9 mouse cellular contexts compared by ENCODE assay signal in genomic region chr14:101378545-101378944, GRCm38 (mm10).
DNase-seq lines count a peak whose midpoint lies in the region; ATAC-seq and TF ChIP-seq lines count a peak whose summit lies in the region.
"Had no signal": no experiment of that assay in that cellular context is flagged by ENCODE, and none has a peak within 500 bp of the region (broad histone marks: within the 10 kb centered on the region; RNA-seq: fewer than 3 reads in every experiment).

No protein-coding gene starts in this region.

- H3K9me3 ChIP-seq in embryonic facial prominence, embryonic 10.5 days: no peaks in the 10 kb centered on the region
- H3K9me3 ChIP-seq in forebrain, embryonic 13.5 days (replicated peaks): no peaks in the 10 kb centered on the region
- no peaks in the 10 kb centered on the region for H3K9me3 ChIP-seq in hindbrain, embryonic 15.5 days
- no peaks in the 10 kb centered on the region for H3K9me3 ChIP-seq in midbrain, postnatal 0 days (ENCODE audit: low read length)
- H3K9me3 ChIP-seq: embryonic facial prominence, embryonic 15.5 days had no signal

- DNase-seq in embryonic facial prominence, embryonic 10.5 days (ENCODE audit: low spot score): no peak
- DNase-seq in midbrain, postnatal 0 days (ENCODE audit: low spot score): peak; percentile 22
- DNase-seq in gastrocnemius, postnatal 10 days: no peak
- no peak for DNase-seq in cerebellum, postnatal 10 days
- no peak for DNase-seq in kidney, adult 18-20 months

- 81% methylated on average over 8 of the region's 8 CpGs for WGBS in embryonic facial prominence, embryonic 10.5 days
- WGBS in forebrain, embryonic 13.5 days: 57% methylated on average over 8 of the region's 8 CpGs
- 39% methylated on average over 8 of the region's 8 CpGs for WGBS in hindbrain, embryonic 15.5 days
- 37% methylated on average over 8 of the region's 8 CpGs for WGBS in midbrain, postnatal 0 days

- no peak overlapping the region for H3K4me3 ChIP-seq in embryonic facial prominence, embryonic 10.5 days
- H3K4me3 ChIP-seq in forebrain, embryonic 13.5 days: no peak overlapping the region
- H3K4me3 ChIP-seq in hindbrain, embryonic 15.5 days: peak overlapping the region; percentile 32
- H3K4me3 ChIP-seq in midbrain, postnatal 0 days (ENCODE audit: low read depth, low read length): no peak overlapping the region

- no peaks in the 10 kb centered on the region for H3K36me3 ChIP-seq in embryonic facial prominence, embryonic 10.5 days (replicated peaks)
- H3K36me3 ChIP-seq in forebrain, embryonic 13.5 days (ENCODE audit: poor library complexity, severe bottlenecking): no peaks in the 10 kb centered on the region
- H3K36me3 ChIP-seq in hindbrain, embryonic 15.5 days: no peaks in the 10 kb centered on the region
- H3K36me3 ChIP-seq in midbrain, postnatal 0 days (ENCODE audit: insufficient read depth, low read length): no peaks in the 10 kb centered on the region
- H3K36me3 ChIP-seq: embryonic facial prominence, embryonic 15.5 days had no signal

- ATAC-seq in forebrain, embryonic 13.5 days: no peak; the same call in 1 of the 2 replicates
- ATAC-seq in hindbrain, embryonic 15.5 days (ENCODE audit: low FRiP score, low read depth): 0 out of 2 replicates have a peak, but pooled peaks have one; percentile 44
- no peak for ATAC-seq in midbrain, postnatal 0 days (ENCODE audit: low FRiP score)
- ATAC-seq: activated CD4-positive, CD25-positive, alpha-beta regulatory T cell, adult 4 months had no signal

- peaks cover 33% of the 10 kb centered on the region for H3K4me1 ChIP-seq in embryonic facial prominence, embryonic 10.5 days
- 0 out of 2 replicates have a peak, but pooled peaks cover 12% of the 10 kb centered on the region for H3K4me1 ChIP-seq in forebrain, embryonic 13.5 days
- peaks cover 24% of the 10 kb centered on the region for H3K4me1 ChIP-seq in hindbrain, embryonic 15.5 days (replicated peaks)
- H3K4me1 ChIP-seq in midbrain, postnatal 0 days (ENCODE audit: insufficient read depth, low read length): no peaks in the 10 kb centered on the region

- no peaks in the 10 kb centered on the region for H3K27me3 ChIP-seq in embryonic facial prominence, embryonic 10.5 days (replicated peaks; ENCODE audit: low read depth, poor library complexity, severe bottlenecking)
- H3K27me3 ChIP-seq in forebrain, embryonic 13.5 days: no peaks in the 10 kb centered on the region
- 0 out of 2 replicates have a peak, but pooled peaks cover 2% of the 10 kb centered on the region for H3K27me3 ChIP-seq in hindbrain, embryonic 15.5 days
- no peaks in the 10 kb centered on the region for H3K27me3 ChIP-seq in midbrain, postnatal 0 days (ENCODE audit: insufficient read depth, low read length)
- H3K27me3 ChIP-seq: embryonic facial prominence, embryonic 15.5 days had no signal

- H3K9ac ChIP-seq in forebrain, embryonic 13.5 days: no peak overlapping the region
- no peak overlapping the region for H3K9ac ChIP-seq in hindbrain, embryonic 15.5 days
- no peak overlapping the region for H3K9ac ChIP-seq in midbrain, postnatal 0 days (replicated peaks; ENCODE audit: low read length, poor library complexity, severe bottlenecking)
- H3K9ac ChIP-seq: embryonic facial prominence, embryonic 15.5 days had no signal

- H3K4me2 ChIP-seq in forebrain, embryonic 13.5 days: peak overlapping the region; percentile 62; the same call in 1 of the 2 replicates
- H3K4me2 ChIP-seq in hindbrain, embryonic 15.5 days: peak overlapping the region; percentile 58
- H3K4me2 ChIP-seq in midbrain, postnatal 0 days (ENCODE audit: low read depth, low read length, poor library complexity, severe bottlenecking): peak overlapping the region; percentile 50

- no peak for TF ChIP-seq CTCF in midbrain, postnatal 0 days (IDR thresholded peaks at IDR 0.05)

- H3K27ac ChIP-seq in embryonic facial prominence, embryonic 10.5 days (replicated peaks): peak overlapping the region; percentile 82; the same call in 1 of the 2 replicates
- peak overlapping the region; percentile 28 for H3K27ac ChIP-seq in forebrain, embryonic 13.5 days
- peak overlapping the region; percentile 74 for H3K27ac ChIP-seq in hindbrain, embryonic 15.5 days (replicated peaks)
- no peak overlapping the region for H3K27ac ChIP-seq in midbrain, postnatal 0 days (ENCODE audit: low read depth, low read length)
- H3K27ac ChIP-seq: embryonic facial prominence, embryonic 15.5 days had no signal
